Mouse (Mus musculus) stomach, postnatal 0 days (tissue): ENCODE data around the gene Ugt1a8.

Source experiments
- CTCF ChIP-seq: IDR thresholded peaks from 2 replicates; pipeline ENCODE4 v1.5.1; 2016; ENCODE audit warnings: antibody characterized with exemption, low read depth, mild to moderate bottlenecking, moderate library complexity
- EP300 ChIP-seq: optimal IDR thresholded peaks from 2 replicates; pipeline ENCODE3; 2016; ENCODE audit warnings: antibody characterized with exemption

GRCm38 (mm10) chr1:88197443-88197842 lies 109.8 kb downstream of the Ugt1a8 start:
- TF ChIP-seq CTCF (no peak), EP300 (no peak)
